Mouse (Mus musculus): ENCODE results near the gene Syce1l. TPM values are rescaled to one million over a fixed set of nuclear protein-coding genes. Genes with fewer than 3 reads are reported as not detected.

Syce1l gene
- not detected for polyA plus RNA-seq (2017; shearing (Covaris generic))

GRCm38 (mm10) chr8:113642926-113643325, at the start of gene Syce1l:
Gene Syce1l, plus strand, starts transcription at chr8:113643213.

GRCm38 (mm10) chr8:113634670-113635591, 8.1 kb upstream of the Syce1l start, which contains the start of gene Mon1b:
Gene Mon1b, plus strand, starts transcription at chr8:113635587.

Other genes starting within 250 kb of the Syce1l start
- 12.4 TPM for gene Mon1b, start 7.6 kb upstream of the Syce1l start, polyA plus RNA-seq (2017; shearing (Covaris generic))
- not detected for gene Adamts18, start 205.5 kb downstream of the Syce1l start, polyA plus RNA-seq (2017; shearing (Covaris generic))